Mouse (Mus musculus) kidney, adult 2 months (tissue): ENCODE measurements at regions not wholly inside any gene's neighbourhood (a gene's known extent, or its start where the extent isn't known, plus 50 kb on each side); places are given as distances from the start of the nearest gene placed in this dataset.
"Not testable (repeated sequence)": the region's sequence is repeated elsewhere in the genome, so short reads cannot be mapped to it uniquely, and the experiment has no call there.

Experiments
- CTCF ChIP-seq: fragments of 200-500 bp; conservative IDR thresholded peaks from 2 replicates; pipeline ENCODE4 v1.5.1; 2011; ENCODE audit warnings: low read depth, mild to moderate bottlenecking, control low read depth, low read length, moderate library complexity, mixed read lengths; ENCODE audit not compliant: insufficient read depth, insufficient read length
- POLR2A ChIP-seq: fragments of 200-500 bp; IDR thresholded peaks from one replicate; pipeline ENCODE4 v1.6.1; 2011; ENCODE audit warnings: low read depth, low read length, control low read depth

DNA sequence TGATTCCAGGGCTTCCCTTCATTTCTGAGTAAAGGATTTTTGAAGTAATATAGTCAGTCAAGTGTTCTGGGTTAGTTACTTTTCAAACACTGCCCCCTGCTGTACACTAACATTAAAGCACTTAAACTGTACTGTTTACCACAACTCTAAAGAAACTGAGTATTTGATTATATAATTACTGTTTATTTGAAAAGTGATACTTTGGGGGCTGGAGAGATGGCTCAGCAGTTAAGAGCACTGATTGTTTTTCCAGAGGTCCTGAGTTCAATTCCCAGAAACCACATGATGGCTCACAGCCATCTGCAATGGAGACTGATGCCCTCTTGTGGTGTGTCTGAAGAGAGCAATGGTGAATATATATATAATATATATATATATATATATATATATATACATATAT is 132.8 kb downstream of the Crisp4 start:
- TF ChIP-seq CTCF, POLR2A: not testable (repeated sequence)
